Mouse (Mus musculus) CH12.LX (cell line): Measurements from ENCODE around the gene Iglon5.

ENCODE experiments used
- CTCF ChIP-seq, 2 experiments: IDR thresholded peaks in 1 of 2; conservative IDR thresholded peaks in 1 of 2; 2 replicates each; pipeline ENCODE4 v1.5.1; 2011 to 2012; ENCODE audit warnings: low read depth in 2 of 2, low read length in 2 of 2, improper control_type of control experiment in 1 of 2, inconsistent platforms in 1 of 2, mild to moderate bottlenecking in 1 of 2, moderate library complexity in 1 of 2
- E2F4 ChIP-seq: IDR thresholded peaks from 2 replicates; pipeline ENCODE4 v1.6.1; 2011; ENCODE audit warnings: low read depth, low read length, improper control_type of control experiment; ENCODE audit not compliant: insufficient replicate concordance
- GABPA ChIP-seq: IDR thresholded peaks from 2 replicates; pipeline ENCODE4 v1.6.1; 2012; ENCODE audit warnings: low read depth, low read length, improper control_type of control experiment, inconsistent platforms; ENCODE audit not compliant: insufficient replicate concordance
- KAT2A ChIP-seq: IDR thresholded peaks from 2 replicates; pipeline ENCODE4 v1.6.1; 2012; ENCODE audit warnings: low read length, improper control_type of control experiment, inconsistent platforms; ENCODE audit not compliant: insufficient replicate concordance
- MAX ChIP-seq: IDR thresholded peaks from 2 replicates; pipeline ENCODE4 v1.6.1; 2011; ENCODE audit warnings: low read length, improper control_type of control experiment
- MEF2A ChIP-seq: IDR thresholded peaks from 2 replicates; pipeline ENCODE4 v1.6.1; 2014; ENCODE audit warnings: low read depth, mild to moderate bottlenecking, inconsistent platforms, low read length, improper control_type of control experiment, borderline replicate concordance
- POLR2A ChIP-seq: IDR thresholded peaks from 2 replicates; pipeline ENCODE4 v1.6.1; 2011; ENCODE audit warnings: low read depth, mild to moderate bottlenecking, improper control_type of control experiment, low read length
- SMC3 ChIP-seq: IDR thresholded peaks from 2 replicates; pipeline ENCODE4 v1.6.1; 2011; ENCODE audit warnings: low read depth, low read length, improper control_type of control experiment
- USF2 ChIP-seq: conservative IDR thresholded peaks from 2 replicates; pipeline ENCODE4 v1.6.1; 2011; ENCODE audit warnings: low read depth, low read length, improper control_type of control experiment
- ZNF384 ChIP-seq: IDR thresholded peaks from 2 replicates; pipeline ENCODE4 v1.6.1; 2012; ENCODE audit warnings: low read depth, low read length, improper control_type of control experiment, inconsistent platforms

DNA sequence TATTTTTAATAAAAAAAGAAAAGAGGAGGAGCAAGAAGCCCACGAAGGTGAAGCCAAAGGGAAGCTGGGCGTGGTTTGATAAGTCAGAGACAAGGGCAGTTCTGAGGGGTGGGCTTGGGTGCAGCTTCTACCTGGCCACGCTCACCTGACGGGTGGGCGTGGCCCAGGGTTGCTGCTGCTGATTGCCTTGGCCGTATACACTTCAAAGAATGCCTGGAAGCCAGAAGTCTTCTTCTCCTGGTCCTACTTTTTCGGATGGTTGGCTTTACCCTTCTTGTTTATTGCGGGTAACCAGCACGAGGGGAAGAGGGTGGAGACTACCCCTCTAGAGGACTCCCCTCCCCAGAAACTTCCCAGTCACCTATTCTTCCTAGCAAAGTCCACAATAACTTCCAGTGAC, 47.2 kb downstream of the Iglon5 start:
- no peak for TF ChIP-seq GABPA
- no peak for TF ChIP-seq POLR2A
- TF ChIP-seq CTCF (conservative IDR thresholded peaks at IDR 0.05 in 1 of 2, IDR thresholded peaks at IDR 0.05 in 1 of 2; ENCODE audit: low read depth in 2 of 2, low read length in 2 of 2) = no peak
- TF ChIP-seq KAT2A = no peak
- TF ChIP-seq ZNF384 = no peak
- no peak for TF ChIP-seq MAX
- TF ChIP-seq USF2 = no peak
- TF ChIP-seq SMC3 = no peak
- TF ChIP-seq MEF2A = no peak
- TF ChIP-seq E2F4 = no peak
